Mouse (Mus musculus): ENCODE results near the gene Stx2. TPM values are rescaled to one million over a fixed set of nuclear protein-coding genes. Genes with fewer than 3 reads are reported as not detected.
A peak's percentile ranks its signal among the peaks of the same experiment; 100 is the strongest.

Stx2 gene
- polyA plus RNA-seq, 1 experiment: 21.1 TPM

DNA sequence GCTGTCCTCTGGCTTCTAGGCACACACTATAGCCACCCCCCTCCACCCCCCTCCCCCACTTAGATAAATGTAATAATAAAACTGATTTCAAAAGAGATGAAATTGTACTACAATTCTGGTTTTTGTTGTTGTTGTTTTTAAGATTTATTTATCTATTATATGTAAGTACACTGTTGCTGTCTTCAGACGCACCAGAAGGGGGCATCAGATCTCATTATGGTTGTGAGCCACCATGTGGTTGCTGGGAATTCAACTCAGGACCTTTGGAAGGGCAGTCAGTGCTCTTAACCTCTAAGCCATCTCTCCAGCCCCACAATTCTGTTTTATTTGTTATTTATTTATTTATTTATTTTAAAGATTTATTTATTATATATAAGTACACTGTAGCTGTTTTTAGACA is 18.3 kb upstream of the Stx2 start:
- Histone ChIP-seq H3K79me2 (ENCODE audit: control insufficient read depth, insufficient read depth) (peaks cover 8% of the 10 kb centered on the region), H3ac (ENCODE audit: control insufficient read depth, insufficient read length) (no peak overlapping the region), H3K4me2 (ENCODE audit: low read depth) (no peak overlapping the region), H3K27me3 (ENCODE audit: control insufficient read depth, insufficient read depth, insufficient read length) (no peaks in the 10 kb centered on the region), H3K4me3 (no peak overlapping the region), H3K36me3 (ENCODE audit: control insufficient read depth, insufficient read depth) (peaks cover 41% of the 10 kb centered on the region)
- no peak for TF ChIP-seq TCF3 (IDR thresholded peaks at IDR 0.05; ENCODE audit: insufficient read length, low read depth)
- no peak for TF ChIP-seq REST (IDR thresholded peaks at IDR 0.05; ENCODE audit: insufficient read depth, insufficient read length)
- TF ChIP-seq MYOD1 (IDR thresholded peaks at IDR 0.05; ENCODE audit: control insufficient read depth in 1 of 3, insufficient read length in 2 of 3, low read depth in 2 of 3): no peak
- no peak for TF ChIP-seq MAX (IDR thresholded peaks at IDR 0.05; ENCODE audit: low read depth)
- TF ChIP-seq TCF12 (IDR thresholded peaks at IDR 0.05; ENCODE audit: insufficient read depth, poor library complexity, severe bottlenecking): no peak
- TF ChIP-seq USF1 (IDR thresholded peaks at IDR 0.05; ENCODE audit: low read depth): no peak
- TF ChIP-seq E2F4 (IDR thresholded peaks at IDR 0.05; ENCODE audit: insufficient read depth): no peak
- TF ChIP-seq CEBPB (IDR thresholded peaks at IDR 0.05; ENCODE audit: insufficient read depth, poor library complexity, severe bottlenecking): no peak
- TF ChIP-seq POLR2A (IDR thresholded peaks at IDR 0.05; ENCODE audit: insufficient read length, low read depth): no peak
- TF ChIP-seq POLR2AphosphoS2 (IDR thresholded peaks at IDR 0.05; ENCODE audit: insufficient read length, low read depth): no peak
- no peak for TF ChIP-seq SRF (IDR thresholded peaks at IDR 0.05; ENCODE audit: control insufficient read depth, insufficient read length, low read depth)
- TF ChIP-seq MYOG (IDR thresholded peaks at IDR 0.05; ENCODE audit: control insufficient read depth in 1 of 3, insufficient read depth in 1 of 3, insufficient read length in 2 of 3, low read depth in 2 of 3): no peak

- Histone ChIP-seq H3K79me2 (ENCODE audit: control insufficient read depth, insufficient read depth) (peaks cover 12% of the 10 kb centered on the region), H3K4me2 (ENCODE audit: low read depth) (no peak overlapping the region), H3ac (ENCODE audit: control insufficient read depth, insufficient read length) (no peak overlapping the region), H3K4me3 (no peak overlapping the region), H3K36me3 (ENCODE audit: control insufficient read depth, insufficient read depth) (peaks cover 45% of the 10 kb centered on the region), H3K27me3 (ENCODE audit: control insufficient read depth, insufficient read depth, insufficient read length) (no peaks in the 10 kb centered on the region)
- TF ChIP-seq POLR2AphosphoS2 (IDR thresholded peaks at IDR 0.05; ENCODE audit: insufficient read length, low read depth): peak; percentile 61
- TF ChIP-seq MYOD1 (IDR thresholded peaks at IDR 0.05; ENCODE audit: control insufficient read depth in 1 of 3, insufficient read length in 2 of 3, low read depth in 2 of 3): no peak
Observed at GRCm38 (mm10) chr5:129026171-129026570, 17.8 kb upstream of the Stx2 start.

DNA sequence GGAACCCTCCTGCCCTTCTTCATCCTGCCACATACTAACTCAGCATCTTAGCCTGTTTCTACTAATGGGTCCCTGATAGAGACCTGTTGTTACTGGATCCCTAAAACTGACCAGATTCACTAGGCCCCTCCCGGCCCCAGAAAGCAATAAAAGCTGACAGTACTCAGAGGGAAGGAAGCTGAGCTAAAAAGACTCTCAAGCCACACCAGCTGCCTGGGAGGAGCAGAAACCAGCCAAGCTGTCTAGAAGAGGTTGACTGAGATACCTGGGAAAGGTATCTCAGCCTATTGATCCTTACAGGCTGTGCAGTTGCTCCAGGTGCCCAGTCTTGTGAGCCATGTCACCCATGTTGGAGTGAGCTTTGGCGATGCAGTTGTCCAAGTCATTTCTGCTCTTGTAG is 17.4 kb upstream of the Stx2 start:
- peaks cover 47% of the 10 kb centered on the region for H3K36me3 ChIP-seq (ENCODE audit: control insufficient read depth, insufficient read depth)
- H3K79me2 ChIP-seq (ENCODE audit: control insufficient read depth, insufficient read depth): peaks cover 17% of the 10 kb centered on the region
- H3ac ChIP-seq (ENCODE audit: control insufficient read depth, insufficient read length): no peak overlapping the region
- TF ChIP-seq REST (IDR thresholded peaks at IDR 0.05; ENCODE audit: insufficient read depth, insufficient read length) (no peak), POLR2AphosphoS2 (IDR thresholded peaks at IDR 0.05; ENCODE audit: insufficient read length, low read depth) (no peak), POLR2A (IDR thresholded peaks at IDR 0.05; ENCODE audit: insufficient read length, low read depth) (no peak), TCF3 (IDR thresholded peaks at IDR 0.05; ENCODE audit: insufficient read length, low read depth) (no peak), SRF (IDR thresholded peaks at IDR 0.05; ENCODE audit: control insufficient read depth, insufficient read length, low read depth) (no peak)
- no peak overlapping the region for H3K4me3 ChIP-seq
- no peak overlapping the region for H3K4me2 ChIP-seq (ENCODE audit: low read depth)
- H3K27me3 ChIP-seq (ENCODE audit: control insufficient read depth, insufficient read depth, insufficient read length): no peaks in the 10 kb centered on the region

GRCm38 (mm10) chr5:129025048-129025447 is 16.7 kb upstream of the Stx2 start:
- no peaks in the 10 kb centered on the region for H3K27me3 ChIP-seq (ENCODE audit: control insufficient read depth, insufficient read depth, insufficient read length)
- peaks cover 47% of the 10 kb centered on the region for H3K36me3 ChIP-seq (ENCODE audit: control insufficient read depth, insufficient read depth)
- TF ChIP-seq MAX (IDR thresholded peaks at IDR 0.05; ENCODE audit: low read depth): no peak
- no peak for TF ChIP-seq MYOD1 (IDR thresholded peaks at IDR 0.05; ENCODE audit: control insufficient read depth in 1 of 3, insufficient read length in 2 of 3, low read depth in 2 of 3)
- no peak for TF ChIP-seq USF1 (IDR thresholded peaks at IDR 0.05; ENCODE audit: low read depth)
- no peak for TF ChIP-seq SRF (IDR thresholded peaks at IDR 0.05; ENCODE audit: control insufficient read depth, insufficient read length, low read depth)
- TF ChIP-seq TCF3 (IDR thresholded peaks at IDR 0.05; ENCODE audit: insufficient read length, low read depth): no peak
- no peak for TF ChIP-seq E2F4 (IDR thresholded peaks at IDR 0.05; ENCODE audit: insufficient read depth)
- H3ac ChIP-seq (ENCODE audit: control insufficient read depth, insufficient read length): no peak overlapping the region
- H3K4me2 ChIP-seq (ENCODE audit: low read depth): no peak overlapping the region
- no peak overlapping the region for H3K4me3 ChIP-seq
- H3K79me2 ChIP-seq (ENCODE audit: control insufficient read depth, insufficient read depth): peaks cover 22% of the 10 kb centered on the region

DNA sequence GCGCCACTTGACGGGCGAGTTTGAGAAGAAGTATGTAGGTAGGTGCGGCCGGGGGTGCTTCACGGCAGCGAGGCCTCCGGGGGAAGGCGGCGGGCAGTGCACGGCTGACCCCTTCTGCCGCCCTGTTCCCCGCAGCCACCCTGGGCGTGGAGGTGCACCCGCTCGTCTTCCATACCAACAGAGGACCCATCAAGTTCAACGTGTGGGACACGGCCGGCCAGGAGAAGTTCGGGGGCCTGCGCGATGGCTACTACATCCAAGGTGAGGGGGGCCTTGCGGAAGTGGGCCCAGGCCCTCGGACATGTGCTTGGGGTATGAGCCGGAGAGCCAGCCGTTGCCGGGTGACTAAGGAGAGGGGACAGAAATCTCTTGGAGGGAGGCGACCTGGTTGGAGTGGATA is 12.4 kb upstream of the Stx2 start:
- peak overlapping the region; percentile 96 for H3K4me3 ChIP-seq
- TF ChIP-seq POLR2AphosphoS2 (IDR thresholded peaks at IDR 0.05; ENCODE audit: insufficient read length, low read depth): peak; percentile 15
- TF ChIP-seq CEBPB (IDR thresholded peaks at IDR 0.05; ENCODE audit: insufficient read depth, poor library complexity, severe bottlenecking): no peak
- peaks cover 40% of the 10 kb centered on the region for H3K36me3 ChIP-seq (ENCODE audit: control insufficient read depth, insufficient read depth)
- H3K27me3 ChIP-seq (ENCODE audit: control insufficient read depth, insufficient read depth, insufficient read length): no peaks in the 10 kb centered on the region
- peaks cover 22% of the 10 kb centered on the region for H3K79me2 ChIP-seq (ENCODE audit: control insufficient read depth, insufficient read depth)
- H3K4me2 ChIP-seq (ENCODE audit: low read depth): peak overlapping the region; percentile 91
- peak overlapping the region; percentile 99 for H3ac ChIP-seq (ENCODE audit: control insufficient read depth, insufficient read length)

DNA sequence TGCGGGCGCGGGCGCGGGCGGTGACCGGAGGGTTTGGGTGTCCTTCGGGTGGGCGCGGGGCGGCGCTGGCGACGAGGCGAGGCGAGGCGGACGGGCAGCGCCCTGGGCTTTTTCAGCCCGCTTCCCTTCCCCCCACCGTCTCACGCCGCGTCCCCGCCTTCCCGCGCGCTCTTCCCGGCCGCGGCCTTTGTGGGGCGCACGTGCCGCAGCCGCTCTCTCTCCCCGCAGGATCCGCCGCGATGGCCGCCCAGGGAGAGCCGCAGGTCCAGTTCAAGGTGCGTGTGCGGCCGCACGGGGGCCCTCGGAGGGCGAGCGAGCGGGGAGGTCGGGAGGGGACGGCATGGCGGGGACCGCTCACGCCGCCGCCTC is 11.9 kb upstream of the Stx2 start:
- no peak overlapping the region for H3K4me2 ChIP-seq (ENCODE audit: low read depth)
- H3ac ChIP-seq (ENCODE audit: control insufficient read depth, insufficient read length): peak overlapping the region; percentile 99
- no peak for TF ChIP-seq MYOD1 (IDR thresholded peaks at IDR 0.05; ENCODE audit: control insufficient read depth in 1 of 3, insufficient read length in 2 of 3, low read depth in 2 of 3)
- peak; percentile 55 for TF ChIP-seq E2F4 (IDR thresholded peaks at IDR 0.05; ENCODE audit: insufficient read depth)
- TF ChIP-seq SRF (IDR thresholded peaks at IDR 0.05; ENCODE audit: control insufficient read depth, insufficient read length, low read depth): no peak
- TF ChIP-seq TCF3 (IDR thresholded peaks at IDR 0.05; ENCODE audit: insufficient read length, low read depth): no peak
- TF ChIP-seq REST (IDR thresholded peaks at IDR 0.05; ENCODE audit: insufficient read depth, insufficient read length): no peak
- TF ChIP-seq USF1 (IDR thresholded peaks at IDR 0.05; ENCODE audit: low read depth): no peak
- no peak for TF ChIP-seq MAX (IDR thresholded peaks at IDR 0.05; ENCODE audit: low read depth)
- peak; percentile 34 for TF ChIP-seq POLR2A (IDR thresholded peaks at IDR 0.05; ENCODE audit: insufficient read length, low read depth)
- TF ChIP-seq POLR2AphosphoS2 (IDR thresholded peaks at IDR 0.05; ENCODE audit: insufficient read length, low read depth): no peak
- TF ChIP-seq TCF12 (IDR thresholded peaks at IDR 0.05; ENCODE audit: insufficient read depth, poor library complexity, severe bottlenecking): no peak
- TF ChIP-seq CEBPB (IDR thresholded peaks at IDR 0.05; ENCODE audit: insufficient read depth, poor library complexity, severe bottlenecking): no peak
- TF ChIP-seq MYOG (IDR thresholded peaks at IDR 0.05; ENCODE audit: control insufficient read depth in 1 of 3, insufficient read depth in 1 of 3, insufficient read length in 2 of 3, low read depth in 2 of 3): peak in 1 of 3 experiments; percentile 30
- H3K79me2 ChIP-seq (ENCODE audit: control insufficient read depth, insufficient read depth): peaks cover 22% of the 10 kb centered on the region
- H3K36me3 ChIP-seq (ENCODE audit: control insufficient read depth, insufficient read depth): peaks cover 37% of the 10 kb centered on the region
- H3K27me3 ChIP-seq (ENCODE audit: control insufficient read depth, insufficient read depth, insufficient read length): no peaks in the 10 kb centered on the region
- H3K4me3 ChIP-seq: peak overlapping the region; percentile 96

Data from myocyte (in vitro differentiated cells).